Mouse (Mus musculus) limb, embryonic 14.5 days (tissue): ENCODE results near the gene Gtf2f1. TPM values are rescaled to one million over a fixed set of nuclear protein-coding genes. Genes with fewer than 3 reads are reported as not detected.

Experiments
- ATAC-seq: fragments of 200-750 bp; cut with Nextera tagmentation; 2 replicates; pipeline ENCODE4 v1.8.0; 2017; ENCODE audit warnings: low read depth, moderate number of reproducible peaks, moderate TSS enrichment; ENCODE audit not compliant: low FRiP score
- DNase-seq: peaks from one replicate; pipeline ENCODE4 v3.0.0-alpha.2; 2015; ENCODE audit warnings: low spot score
- H3K27ac ChIP-seq: fragments of 300-500 bp; sonication (generic); replicated peaks from 2 replicates; pipeline ENCODE4 v1.5.1; 2014; ENCODE audit warnings: low read depth, mild to moderate bottlenecking, low read length, moderate library complexity, mixed read lengths
- H3K27me3 ChIP-seq: fragments of 300-500 bp; sonication (generic); 2 replicates; pipeline ENCODE4 v1.6.1; 2014; ENCODE audit warnings: low read length, mixed read lengths; ENCODE audit not compliant: control insufficient read depth, insufficient read depth
- H3K36me3 ChIP-seq: fragments of 300-500 bp; sonication (generic); 2 replicates; pipeline ENCODE4 v1.6.1; 2014; ENCODE audit warnings: mild to moderate bottlenecking, low read length, moderate library complexity, mixed read lengths; ENCODE audit not compliant: control insufficient read depth, insufficient read depth
- H3K4me1 ChIP-seq: fragments of 300-500 bp; sonication (generic); 2 replicates; pipeline ENCODE4 v1.6.1; 2014; ENCODE audit warnings: antibody characterized with exemption, low read length, mixed read lengths; ENCODE audit not compliant: control insufficient read depth, insufficient read depth
- H3K4me2 ChIP-seq: fragments of 300-500 bp; sonication (generic); replicated peaks from 2 replicates; pipeline ENCODE4 v1.6.1; 2014; ENCODE audit warnings: low read depth, mild to moderate bottlenecking, low read length, moderate library complexity; ENCODE audit not compliant: severe bottlenecking
- H3K4me3 ChIP-seq: fragments of 300-500 bp; sonication (generic); replicated peaks from 2 replicates; pipeline ENCODE4 v1.5.1; 2014; ENCODE audit warnings: low read length
- H3K9ac ChIP-seq: fragments of 300-500 bp; sonication (generic); 2 replicates; pipeline ENCODE4 v1.6.1; 2014; ENCODE audit warnings: mild to moderate bottlenecking, low read depth, low read length, moderate library complexity; ENCODE audit not compliant: severe bottlenecking
- H3K9me3 ChIP-seq: fragments of 300-500 bp; sonication (generic); 2 replicates; pipeline ENCODE4 v1.6.1; 2016; ENCODE audit warnings: low read length; ENCODE audit not compliant: control insufficient read depth
- POLR2A ChIP-seq: fragments of 200-500 bp; IDR thresholded peaks from 2 replicates; pipeline ENCODE4 v1.8.0; 2012; ENCODE audit warnings: inconsistent platforms, mild to moderate bottlenecking, moderate library complexity, borderline replicate concordance; ENCODE audit not compliant: insufficient read depth, insufficient read length; ENCODE audit errors: extremely low read depth
- WGBS: fragments of 180-500 bp; shearing (Covaris S2); extraction: QIAGEN DNeasy Blood & Tissue Kit; methylation state at CpG from one replicate; pipeline ENCODE4 v1.1.7; 2014; 5-methylcytosine and 5-hydroxymethylcytosine counted together
- polyA plus RNA-seq, 2 experiments: library from polyadenylated mRNA; depleted of rRNA in 1 of 2; stranded (reverse) in 1 of 2; unstranded in 1 of 2; fragments of >200 nt; fragmentation: Nextera tagmentation in 1 of 2; extraction: Ambion mirVana in 1 of 2; gene quantifications; 2 replicates each; pipeline versions ENCODE4 v1.2.1 to v1.2.3; 2012 to 2014

Gene Gtf2f1
- polyA plus RNA-seq, 2 experiments, result 54.1 to 68.5 TPM

GRCm38 (mm10) chr17:56974708-56975240, 36.3 kb downstream of the Gtf2f1 start:
- no peak overlapping the region for H3K4me3 ChIP-seq
- ATAC-seq (no peak), DNase-seq (no peak)
- no peak overlapping the region for H3K4me2 ChIP-seq
- no peak overlapping the region for H3K9ac ChIP-seq
- TF ChIP-seq POLR2A, result no peak
- H3K36me3 ChIP-seq, result no peaks in the 10 kb centered on the region
- H3K9me3 ChIP-seq, result no peaks in the 10 kb centered on the region
- no peaks in the 10 kb centered on the region for H3K4me1 ChIP-seq
- H3K27me3 ChIP-seq, result no peaks in the 10 kb centered on the region
- no peak overlapping the region for H3K27ac ChIP-seq
- WGBS, result 50% methylated on average over 5 of the region's 5 CpGs

- H3K27ac ChIP-seq, result no peak overlapping the region
- H3K4me2 ChIP-seq, result no peak overlapping the region
- no peak overlapping the region for H3K4me3 ChIP-seq
- no peak overlapping the region for H3K9ac ChIP-seq
- no peak for TF ChIP-seq POLR2A
- no peaks in the 10 kb centered on the region for H3K36me3 ChIP-seq
- H3K4me1 ChIP-seq, result no peaks in the 10 kb centered on the region
- WGBS, result 57% methylated on average over 13 of the region's 14 CpGs
- ATAC-seq (no peak), DNase-seq (no peak)
- no peaks in the 10 kb centered on the region for H3K27me3 ChIP-seq
- no peaks in the 10 kb centered on the region for H3K9me3 ChIP-seq
Measured at GRCm38 (mm10) chr17:56973956-56974707, 37.0 kb downstream of the Gtf2f1 start.

GRCm38 (mm10) chr17:56970081-56970480, 41.0 kb downstream of the Gtf2f1 start:
- no peak for ATAC-seq
- no peaks in the 10 kb centered on the region for H3K36me3 ChIP-seq
- 65% methylated on average over 5 of the region's 5 CpGs for WGBS
- H3K9ac ChIP-seq, result no peak overlapping the region
- no peak overlapping the region for H3K4me3 ChIP-seq
- H3K9me3 ChIP-seq, result no peaks in the 10 kb centered on the region
- no peak overlapping the region for H3K27ac ChIP-seq
- no peak overlapping the region for H3K4me2 ChIP-seq
- no peaks in the 10 kb centered on the region for H3K4me1 ChIP-seq
- no peaks in the 10 kb centered on the region for H3K27me3 ChIP-seq
- TF ChIP-seq POLR2A, result no peak
- DNase-seq, result no peak

- 63% methylated on average over 3 of the region's 3 CpGs for WGBS
- no peak for DNase-seq
Measured at GRCm38 (mm10) chr17:56969321-56969720, 41.8 kb downstream of the Gtf2f1 start.

GRCm38 (mm10) chr17:56963646-56964045, 47.4 kb downstream of the Gtf2f1 start:
- TF ChIP-seq POLR2A, result no peak
- Histone ChIP-seq H3K27ac (no peak overlapping the region), H3K36me3 (no peaks in the 10 kb centered on the region), H3K9me3 (no peaks in the 10 kb centered on the region), H3K27me3 (no peaks in the 10 kb centered on the region), H3K4me2 (no peak overlapping the region), H3K4me1 (no peaks in the 10 kb centered on the region), H3K4me3 (no peak overlapping the region), H3K9ac (no peak overlapping the region)
- WGBS, result 74% methylated on average over 6 of the region's 6 CpGs
- DNase-seq (no peak), ATAC-seq (no peak)

More at GRCm38 (mm10) chr17:56969321-56969720, 41.8 kb downstream of the Gtf2f1 start:
- no peaks in the 10 kb centered on the region for H3K36me3 ChIP-seq
- no peak overlapping the region for H3K9ac ChIP-seq
- TF ChIP-seq POLR2A, result no peak
- no peak overlapping the region for H3K27ac ChIP-seq
- no peak overlapping the region for H3K4me2 ChIP-seq
- H3K4me3 ChIP-seq, result no peak overlapping the region
- H3K9me3 ChIP-seq, result no peaks in the 10 kb centered on the region
- no peaks in the 10 kb centered on the region for H3K4me1 ChIP-seq
- no peak for ATAC-seq
- no peaks in the 10 kb centered on the region for H3K27me3 ChIP-seq
